Comparison of ENCODE assay signal across 10 mouse cellular contexts in the genomic region with DNA sequence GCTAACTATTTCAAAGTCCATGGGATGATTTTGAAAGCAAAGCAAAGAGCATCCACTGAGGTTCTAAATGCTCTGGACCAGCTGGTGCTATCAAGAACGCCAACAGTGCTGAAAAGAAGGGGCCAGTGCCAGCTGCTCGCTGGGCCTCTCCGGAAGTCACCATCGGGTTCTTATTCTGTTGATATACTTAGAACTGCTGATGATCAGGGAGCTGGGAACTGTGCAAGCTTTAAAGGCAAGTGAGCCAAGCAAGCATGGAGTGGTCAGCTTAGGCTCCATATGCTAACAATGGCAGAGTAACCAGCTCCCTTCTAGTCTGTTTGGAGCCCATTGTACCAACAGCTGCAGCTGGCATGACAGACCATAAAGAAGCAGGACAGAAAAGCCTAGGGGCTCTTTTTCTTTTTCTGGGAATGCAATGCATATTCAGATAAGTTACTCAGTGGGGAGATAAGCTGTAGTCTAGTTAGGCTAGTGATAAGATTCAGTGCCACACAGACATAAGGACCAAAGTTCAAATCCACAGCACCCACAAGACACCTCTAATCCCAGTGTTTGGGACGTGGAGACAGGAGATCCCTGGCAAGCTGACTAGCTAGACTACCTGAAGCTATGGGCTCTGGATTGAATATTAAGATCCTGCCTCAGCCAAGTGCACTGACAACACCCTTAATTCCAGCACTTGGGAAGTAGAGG.
DNase-seq lines count a peak whose midpoint lies in the region; ATAC-seq and TF ChIP-seq lines count a peak whose summit lies in the region.
"Had no signal": no experiment of that assay in that cellular context is flagged by ENCODE, and none has a peak within 500 bp of the region (broad histone marks: within the 10 kb centered on the region; RNA-seq: fewer than 3 reads in every experiment).

No protein-coding gene starts in this region.

- TF ChIP-seq CTCF in forebrain, postnatal 0 days (IDR thresholded peaks at IDR 0.05; ENCODE audit: low read depth): no peak
- no peak for TF ChIP-seq CTCF in hindbrain, postnatal 0 days (IDR thresholded peaks at IDR 0.05; ENCODE audit: low read depth)
- no peak for TF ChIP-seq CTCF in gastrocnemius, adult 2 months (IDR thresholded peaks at IDR 0.05)

- no peak overlapping the region for H3K4me2 ChIP-seq in forebrain, postnatal 0 days (ENCODE audit: low read depth)
- H3K4me2 ChIP-seq in forebrain, embryonic 14.5 days (ENCODE audit: low read length): no peak overlapping the region
- no peak overlapping the region for H3K4me2 ChIP-seq in neural tube, embryonic 12.5 days (replicated peaks)
- no peak overlapping the region for H3K4me2 ChIP-seq in hindbrain, postnatal 0 days (ENCODE audit: low read depth, low read length)
- H3K4me2 ChIP-seq: limb, embryonic 13.5 days had no signal

- 46% methylated on average over 5 of the region's 5 CpGs for WGBS in forebrain, postnatal 0 days
- 77% methylated on average over 5 of the region's 5 CpGs for WGBS in forebrain, embryonic 14.5 days
- 82% methylated on average over 5 of the region's 5 CpGs for WGBS in neural tube, embryonic 12.5 days
- 54% methylated on average over 5 of the region's 5 CpGs for WGBS in hindbrain, postnatal 0 days

- H3K4me1 ChIP-seq in forebrain, postnatal 0 days (ENCODE audit: insufficient read depth): peaks cover 8% of the 10 kb centered on the region; the same call in 1 of the 2 replicates
- no peaks in the 10 kb centered on the region; the same call in none of the 2 replicates for H3K4me1 ChIP-seq in forebrain, embryonic 14.5 days (ENCODE audit: control insufficient read depth, insufficient read depth, low read length)
- H3K4me1 ChIP-seq in neural tube, embryonic 12.5 days: peaks cover 66% of the 10 kb centered on the region
- H3K4me1 ChIP-seq in hindbrain, postnatal 0 days (ENCODE audit: insufficient read depth, low read length): peaks cover 13% of the 10 kb centered on the region

- H3K9ac ChIP-seq in forebrain, postnatal 0 days: no peak overlapping the region
- H3K9ac ChIP-seq in forebrain, embryonic 14.5 days (ENCODE audit: low read length): no peak overlapping the region
- no peak overlapping the region for H3K9ac ChIP-seq in neural tube, embryonic 12.5 days
- no peak overlapping the region for H3K9ac ChIP-seq in hindbrain, postnatal 0 days (replicated peaks; ENCODE audit: low read length)
- H3K9ac ChIP-seq: limb, embryonic 13.5 days had no signal

- H3K27ac ChIP-seq in forebrain, postnatal 0 days (ENCODE audit: low read depth, low read length): peak overlapping the region; percentile 62; the same call in 1 of the 2 replicates
- H3K27ac ChIP-seq in forebrain, embryonic 14.5 days (ENCODE audit: low read depth, low read length): no peak overlapping the region
- H3K27ac ChIP-seq in neural tube, embryonic 12.5 days: 0 out of 2 replicates have a peak overlapping the region, but pooled peaks have one; percentile 22
- no peak overlapping the region for H3K27ac ChIP-seq in hindbrain, postnatal 0 days
- no peak overlapping the region for H3K27ac ChIP-seq in gastrocnemius, adult 2 months
- H3K27ac ChIP-seq: limb, embryonic 13.5 days had no signal

- ATAC-seq in forebrain, postnatal 0 days: 0 out of 2 replicates have a peak, but pooled peaks have one; percentile 7
- ATAC-seq in forebrain, embryonic 14.5 days: no peak
- ATAC-seq in neural tube, embryonic 12.5 days (ENCODE audit: low FRiP score, low read depth): no peak
- 0 out of 2 replicates have a peak, but pooled peaks have one; percentile 18 for ATAC-seq in hindbrain, postnatal 0 days

- DNase-seq in forebrain, postnatal 0 days: peak; percentile 25
- no peak for DNase-seq in forebrain, embryonic 14.5 days (ENCODE audit: low spot score)
- no peak for DNase-seq in neural tube, embryonic 10.5 days (ENCODE audit: extremely low spot score, low spot score)
- no peak for DNase-seq in hindbrain, postnatal 0 days (ENCODE audit: low spot score)
- DNase-seq in gastrocnemius, adult 2 months: no peak
- DNase-seq in right cerebral cortex, postnatal 4 days: no peak
- DNase-seq: heart, postnatal 4 days; lung, adult 18-20 months had no signal

- no peaks in the 10 kb centered on the region for H3K9me3 ChIP-seq in forebrain, postnatal 0 days (ENCODE audit: low read length)
- H3K9me3 ChIP-seq in forebrain, embryonic 14.5 days (replicated peaks; ENCODE audit: control insufficient read depth, low read length): no peaks in the 10 kb centered on the region
- H3K9me3 ChIP-seq in neural tube, embryonic 12.5 days: no peaks in the 10 kb centered on the region
- H3K9me3 ChIP-seq in hindbrain, postnatal 0 days (ENCODE audit: low read length): no peaks in the 10 kb centered on the region
- H3K9me3 ChIP-seq: limb, embryonic 13.5 days had no signal

- H3K4me3 ChIP-seq in forebrain, postnatal 0 days (ENCODE audit: low read depth, low read length): no peak overlapping the region
- H3K4me3 ChIP-seq in forebrain, embryonic 14.5 days (ENCODE audit: low read depth, low read length): no peak overlapping the region
- H3K4me3 ChIP-seq in neural tube, embryonic 12.5 days: no peak overlapping the region
- H3K4me3 ChIP-seq in hindbrain, postnatal 0 days (ENCODE audit: low read length): no peak overlapping the region
- H3K4me3 ChIP-seq in gastrocnemius, adult 2 months: no peak overlapping the region
- H3K4me3 ChIP-seq: limb, embryonic 13.5 days had no signal

- no peaks in the 10 kb centered on the region for H3K27me3 ChIP-seq in forebrain, postnatal 0 days (ENCODE audit: insufficient read depth, low read length)
- no peaks in the 10 kb centered on the region for H3K27me3 ChIP-seq in forebrain, embryonic 14.5 days (replicated peaks; ENCODE audit: control insufficient read depth, insufficient read depth, low read length)
- no peaks in the 10 kb centered on the region for H3K27me3 ChIP-seq in neural tube, embryonic 12.5 days (replicated peaks)
- H3K27me3 ChIP-seq in hindbrain, postnatal 0 days (ENCODE audit: insufficient read depth, low read length): no peaks in the 10 kb centered on the region
- H3K27me3 ChIP-seq: limb, embryonic 13.5 days had no signal

- intact Hi-C loops in gastrocnemius, adult 2 months (cut with DNase I): no loop called here

- H3K36me3 ChIP-seq in forebrain, postnatal 0 days (ENCODE audit: insufficient read depth): no peaks in the 10 kb centered on the region
- H3K36me3 ChIP-seq in forebrain, embryonic 14.5 days (ENCODE audit: control insufficient read depth, insufficient read depth, low read length): no peaks in the 10 kb centered on the region
- H3K36me3 ChIP-seq in neural tube, embryonic 12.5 days: no peaks in the 10 kb centered on the region
- no peaks in the 10 kb centered on the region for H3K36me3 ChIP-seq in hindbrain, postnatal 0 days (ENCODE audit: insufficient read depth, low read length)
- H3K36me3 ChIP-seq: limb, embryonic 13.5 days had no signal

Comparison
In these comparisons a context has a peak if more than half of its experiments do, and no peak if none do; other contexts are left out.
1. ATAC-seq: peak in forebrain, postnatal 0 days (single experiment) and hindbrain, postnatal 0 days (single experiment); none in forebrain, embryonic 14.5 days (single experiment) and neural tube, embryonic 12.5 days (single experiment).
2. H3K27ac ChIP-seq: peak in forebrain, postnatal 0 days (single experiment) and neural tube, embryonic 12.5 days (single experiment); none in forebrain, embryonic 14.5 days (single experiment), hindbrain, postnatal 0 days (single experiment) and gastrocnemius, adult 2 months (single experiment).